Mouse (Mus musculus) layer of hippocampus, adult 2 months (tissue): Measurements from ENCODE around the gene Trak1. TPM values are rescaled to one million over a fixed set of nuclear protein-coding genes. Genes with fewer than 3 reads are reported as not detected.

Experiments
- DNase-seq, 2 experiments: peaks; one replicate each; pipeline ENCODE4 v3.0.0; 2022; ENCODE audit warnings: low spot score in 2 of 2
- H3K27ac ChIP-seq: fragments of 200-600 bp; 2 replicates; pipeline ENCODE4 v1.8.1; 2022
- H3K4me3 ChIP-seq: fragments of 200-600 bp; 2 replicates; pipeline ENCODE4 v1.8.1; 2022; ENCODE audit warnings: mild to moderate bottlenecking
- CTCF ChIP-seq: fragments of 200-600 bp; conservative IDR thresholded peaks from 2 replicates; pipeline ENCODE4 v1.8.1; 2022; ENCODE audit warnings: antibody characterized with exemption, mild to moderate bottlenecking, moderate library complexity
- total RNA-seq, 2 experiments: library from RNA; stranded (reverse); gene quantifications; 2 replicates each; pipeline ENCODE4 v1.2.3; 2021

The Trak1 gene
- total RNA-seq, 2 experiments from 2014 or later, result 255 to 260 TPM

- DNase-seq, result no peak
- H3K27ac ChIP-seq, result no peak overlapping the region
- H3K4me3 ChIP-seq, result no peak overlapping the region
- TF ChIP-seq CTCF, result no peak
These were observed 170.2 kb downstream of the Trak1 start for GRCm38 (mm10) chr9:121467460-121467859.

- no peak for TF ChIP-seq CTCF
- Histone ChIP-seq H3K27ac (no peak overlapping the region), H3K4me3 (no peak overlapping the region)
- no peak for DNase-seq
These were observed 172.4 kb downstream of the Trak1 start for GRCm38 (mm10) chr9:121469711-121470110.

GRCm38 (mm10) chr9:121474771-121475170 lies 177.5 kb downstream of the Trak1 start:
- no peak overlapping the region for H3K4me3 ChIP-seq
- no peak overlapping the region for H3K27ac ChIP-seq
- no peak for DNase-seq
- TF ChIP-seq CTCF, result peak; percentile 66

- DNase-seq, result no peak
- Histone ChIP-seq H3K4me3 (no peak overlapping the region), H3K27ac (peak overlapping the region; percentile 40)
- no peak for TF ChIP-seq CTCF
These were observed 178.5 kb downstream of the Trak1 start for GRCm38 (mm10) chr9:121475488-121476452.

GRCm38 (mm10) chr9:121477305-121477911 lies 180.1 kb downstream of the Trak1 start:
- peak; percentile 96 for TF ChIP-seq CTCF
- H3K4me3 ChIP-seq, result peak overlapping the region; percentile 42
- peak overlapping the region; percentile 53; the same call in 1 of the 2 replicates for H3K27ac ChIP-seq
- DNase-seq, result peak; percentile 67 to 78

- peak; percentile 73 to 83 for DNase-seq
- TF ChIP-seq CTCF, result peak; percentile 91
- H3K4me3 ChIP-seq, result no peak overlapping the region
- no peak overlapping the region for H3K27ac ChIP-seq
These were observed 182.2 kb downstream of the Trak1 start for GRCm38 (mm10) chr9:121479453-121479852.

GRCm38 (mm10) chr9:121487216-121487615 lies 189.9 kb downstream of the Trak1 start:
- Histone ChIP-seq H3K27ac (peak overlapping the region; percentile 48), H3K4me3 (no peak overlapping the region)
- no peak for TF ChIP-seq CTCF
- no peak for DNase-seq

GRCm38 (mm10) chr9:121491592-121492240 lies 194.4 kb downstream of the Trak1 start:
- TF ChIP-seq CTCF, result no peak
- peak in 1 of 2 experiments; percentile 50 for DNase-seq
- H3K4me3 ChIP-seq, result peak overlapping the region; percentile 61
- peak overlapping the region; percentile 28; the same call in 1 of the 2 replicates for H3K27ac ChIP-seq

GRCm38 (mm10) chr9:121494006-121494767 lies 196.9 kb downstream of the Trak1 start:
- H3K27ac ChIP-seq, result peak overlapping the region; percentile 91
- TF ChIP-seq CTCF, result no peak
- no peak for DNase-seq
- H3K4me3 ChIP-seq, result peak overlapping the region; percentile 61

- peak within 1 kb of the TSS; percentile 61 for H3K4me3 ChIP-seq
- peak within 1 kb of the TSS; percentile 91 for H3K27ac ChIP-seq
These were observed 198.2 kb downstream of the Trak1 start, which contains the start of gene Cck for GRCm38 (mm10) chr9:121495529-121495928. Gene Cck, minus strand, starts transcription at chr9:121495694.

GRCm38 (mm10) chr9:121496102-121496501 lies 198.8 kb downstream of the Trak1 start:
- TF ChIP-seq CTCF, result peak; percentile 48
- Histone ChIP-seq H3K4me3 (peak overlapping the region; percentile 61), H3K27ac (peak overlapping the region; percentile 83)

More at GRCm38 (mm10) chr9:121495529-121495928, 198.2 kb downstream of the Trak1 start, which contains the start of gene Cck:
- TF ChIP-seq CTCF, result no peak
- peak; percentile 42 to 67 for DNase-seq

GRCm38 (mm10) chr9:121505346-121505745 lies 208.0 kb downstream of the Trak1 start:
- no peak overlapping the region for H3K4me3 ChIP-seq
- no peak for TF ChIP-seq CTCF
- DNase-seq, result peak; percentile 72 to 85
- peak overlapping the region; percentile 84 for H3K27ac ChIP-seq

More at GRCm38 (mm10) chr9:121496102-121496501, 198.8 kb downstream of the Trak1 start:
- DNase-seq, result no peak
